Mouse (Mus musculus) kidney, adult 18-20 months (tissue): ENCODE measurements at regions not wholly inside any gene's neighbourhood (a gene's known extent, or its start where the extent isn't known, plus 50 kb on each side); places are given as distances from the start of the nearest gene placed in this dataset.

ENCODE experiments used
- DNase-seq: peaks from one replicate; pipeline ENCODE4 v3.0.0; 2021

DNA sequence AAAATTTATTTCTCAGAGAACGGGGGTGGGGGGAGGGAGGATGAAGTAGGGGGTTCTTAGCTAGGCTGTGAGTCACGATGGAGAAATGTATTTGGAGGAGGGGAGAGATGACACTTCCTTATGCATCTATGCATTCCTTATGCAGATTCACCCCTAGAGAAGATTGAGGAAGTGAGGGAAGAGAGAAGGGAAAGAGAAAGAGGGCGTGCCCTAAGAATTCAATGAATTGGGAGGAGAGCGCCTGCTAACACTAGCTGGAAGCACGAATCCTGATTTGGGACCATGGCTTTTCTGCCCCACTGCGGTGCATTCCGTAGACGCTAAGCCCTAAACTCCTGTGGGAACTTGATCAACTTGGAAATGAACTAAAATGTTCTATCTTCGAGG, 56.1 kb downstream of the Foxi3 start:
- DNase-seq = no peak

GRCm38 (mm10) chr6:71012823-71013461, 56.6 kb downstream of the Foxi3 start:
- DNase-seq = peak; percentile 53

GRCm38 (mm10) chr6:71016388-71016787, 60.1 kb downstream of the Foxi3 start:
- DNase-seq = no peak

GRCm38 (mm10) chr6:71021353-71021752, 65.0 kb downstream of the Foxi3 start:
- DNase-seq = no peak

- no peak for DNase-seq
Measured at GRCm38 (mm10) chr6:71025472-71025871, 69.1 kb downstream of the Foxi3 start.

DNA sequence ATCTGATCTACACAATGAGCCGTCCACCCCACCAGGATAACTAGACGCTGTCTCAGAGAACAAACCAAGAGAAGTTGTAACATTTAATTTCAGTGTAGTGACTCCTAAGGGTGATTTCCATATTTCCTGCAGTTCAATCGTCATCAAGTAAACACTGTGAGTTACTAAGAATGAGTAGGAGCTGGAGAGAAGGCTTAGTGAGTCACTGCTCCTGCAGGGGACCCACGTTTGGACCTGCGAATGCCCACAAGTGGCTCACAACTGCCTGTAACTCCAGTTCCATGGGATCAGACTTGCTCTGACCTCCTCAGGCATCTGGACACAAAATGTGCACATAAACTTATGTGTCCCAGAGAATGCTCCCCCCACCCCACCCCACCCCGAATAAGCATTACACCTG, 73.3 kb downstream of the Foxi3 start:
- no peak for DNase-seq

DNA sequence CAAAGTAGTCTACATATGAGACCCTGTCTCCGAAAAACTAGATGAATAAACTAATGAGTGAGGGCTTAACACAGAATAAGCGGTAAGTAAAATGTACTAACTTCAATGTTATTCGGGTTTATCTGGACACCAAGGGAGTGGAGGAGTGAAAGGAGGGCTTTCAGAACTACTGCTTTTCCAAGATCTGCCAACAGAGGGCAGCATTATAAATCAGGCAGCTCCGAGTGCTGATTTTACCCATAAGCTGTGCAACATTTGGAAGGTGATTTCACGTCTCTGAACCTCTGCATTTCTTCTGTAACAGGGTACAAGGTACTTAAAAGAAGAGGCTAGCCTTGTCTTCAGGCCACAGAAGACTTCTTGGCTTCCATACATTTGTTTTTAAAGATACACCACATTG, 74.2 kb downstream of the Foxi3 start:
- peak; percentile 25 for DNase-seq

DNA sequence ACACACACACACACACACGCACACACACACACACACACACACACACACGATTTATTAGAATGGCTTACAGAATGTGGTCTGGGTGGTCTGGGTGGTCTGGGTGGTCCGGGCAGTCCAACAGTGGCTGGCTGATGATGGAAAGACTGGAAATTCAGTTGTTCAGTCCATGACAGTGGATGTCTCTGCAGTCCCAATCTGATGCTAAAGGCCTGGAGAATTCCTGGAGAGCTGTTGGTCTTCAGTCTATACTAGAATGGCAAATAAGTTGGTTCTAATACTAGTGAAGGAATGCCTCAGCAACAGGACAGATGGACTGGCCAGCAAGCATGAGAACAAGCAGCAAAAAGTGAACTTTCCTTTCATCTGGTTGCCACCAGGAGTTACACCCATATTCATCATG, 87.9 kb downstream of the Foxi3 start:
- DNase-seq = no peak

- DNase-seq = no peak
Measured at GRCm38 (mm10) chr6:71045261-71045660, 88.9 kb downstream of the Foxi3 start.

DNA sequence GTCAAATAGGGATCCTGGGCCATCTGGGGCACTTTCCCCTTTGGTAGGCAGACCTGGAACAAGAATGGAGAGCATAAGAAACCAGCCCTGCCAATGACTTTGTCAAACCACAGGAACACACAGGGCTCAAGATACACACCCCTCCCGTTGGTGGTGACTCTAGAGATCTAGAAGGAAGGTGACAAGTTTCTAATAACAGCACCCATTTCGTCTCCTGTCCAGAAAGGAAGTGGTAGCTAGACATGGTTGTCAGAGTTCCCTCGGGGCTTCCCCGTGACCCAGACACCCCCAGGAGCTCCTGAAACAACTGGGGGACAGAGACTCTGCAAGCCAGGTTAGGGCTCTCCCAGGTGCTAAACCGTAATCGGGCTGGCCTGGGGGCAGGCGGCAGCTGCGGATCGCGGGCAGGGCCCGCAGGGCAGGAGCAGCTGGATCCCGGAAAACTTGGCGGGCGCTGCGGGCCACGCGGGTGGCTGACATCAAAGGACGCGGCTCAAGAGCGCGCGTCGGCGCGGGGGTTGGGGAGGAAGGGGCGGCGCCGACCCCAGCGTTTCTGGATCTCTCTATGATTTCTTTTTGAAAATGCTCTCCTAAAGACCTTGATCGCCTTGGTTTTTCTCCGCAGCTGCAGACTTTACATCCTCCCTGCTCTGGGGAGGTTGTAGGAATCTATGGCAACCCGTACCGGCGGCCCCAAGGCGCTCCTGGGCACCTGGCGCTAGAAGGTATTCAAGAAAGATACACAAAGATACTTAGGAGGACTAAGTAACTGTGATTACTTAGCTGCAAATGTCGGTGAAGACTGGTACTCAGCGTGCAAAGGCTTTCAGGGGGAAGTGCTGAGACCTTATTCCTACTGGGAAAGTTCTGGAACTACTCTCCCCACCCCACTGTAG, 92.1 kb downstream of the Foxi3 start:
- DNase-seq = no peak

- DNase-seq = no peak
Measured at GRCm38 (mm10) chr6:71050248-71050647, 93.9 kb downstream of the Foxi3 start.

DNA sequence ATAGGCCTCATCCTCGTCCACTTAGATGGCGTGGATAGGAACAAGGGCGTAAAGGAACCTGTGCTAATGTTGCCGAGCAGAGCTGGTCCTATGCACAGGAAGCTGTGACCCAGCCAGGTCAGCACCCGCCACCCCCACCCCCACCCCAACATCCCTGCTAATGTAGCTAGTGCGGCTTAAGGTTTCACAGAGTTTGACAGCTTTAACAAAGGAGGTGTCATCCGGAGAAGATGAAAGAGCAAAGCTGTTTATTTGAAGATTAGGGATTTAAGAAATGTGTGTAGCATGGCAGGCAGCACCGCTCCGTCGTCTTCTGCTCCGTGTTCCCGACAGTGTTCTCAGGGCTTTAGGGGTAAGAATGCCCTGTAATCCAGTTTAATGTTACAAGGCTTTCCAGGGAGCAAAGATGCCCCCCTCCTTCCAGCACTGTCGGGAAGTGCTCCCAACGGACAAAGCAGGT, 93.5 kb downstream of the Thnsl2 start:
- DNase-seq = no peak

GRCm38 (mm10) chr6:71057209-71057858, 86.9 kb downstream of the Thnsl2 start:
- DNase-seq = no peak

GRCm38 (mm10) chr6:71060116-71060515, 84.1 kb downstream of the Thnsl2 start:
- no peak for DNase-seq

DNA sequence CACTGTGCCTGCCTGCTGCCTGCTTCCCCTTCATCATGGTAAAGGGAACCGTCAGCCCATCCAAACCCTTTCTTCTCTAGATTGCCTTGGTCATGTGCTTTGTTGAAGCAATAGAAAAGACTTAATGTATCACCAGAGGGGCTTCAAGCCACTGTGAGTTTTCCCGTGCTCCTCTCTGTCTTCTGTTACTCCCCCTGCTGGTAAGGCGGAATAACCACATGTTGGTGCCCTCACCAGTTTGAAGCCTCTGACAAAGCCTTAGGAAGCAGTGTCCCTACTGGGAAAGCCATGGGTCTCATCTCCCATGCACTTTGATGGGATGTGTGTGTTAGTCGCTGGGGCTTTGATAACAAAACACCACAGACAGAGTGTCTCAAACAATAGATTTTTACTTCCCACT, 81.3 kb downstream of the Thnsl2 start:
- DNase-seq = no peak

- DNase-seq = no peak
Measured at GRCm38 (mm10) chr6:71065428-71065827, 78.8 kb downstream of the Thnsl2 start.

- DNase-seq = no peak
Measured at GRCm38 (mm10) chr6:71069229-71069628, 75.0 kb downstream of the Thnsl2 start.

- no peak for DNase-seq
Measured at GRCm38 (mm10) chr6:71074789-71075191, 69.4 kb downstream of the Thnsl2 start.
